Mouse (Mus musculus) ovary, postnatal 14 days (tissue): ENCODE results near the gene Olfr1261.

Experiments
- DNase-seq: peaks from one replicate; pipeline ENCODE4 v3.0.0; 2022; ENCODE audit warnings: low spot score

Olfr1261 gene

GRCm38 (mm10) chr2:89990921-89991320 is at the start of gene Olfr1261:
Gene Olfr1261 (plus strand): TSS chr2:89991221.
- no peak for DNase-seq

- no peak for DNase-seq
Measured at GRCm38 (mm10) chr2:89948564-89948963, 42.5 kb upstream of the Olfr1261 start, which contains the start of gene Olfr1259. Gene Olfr1259 (minus strand): TSS chr2:89948664.

GRCm38 (mm10) chr2:89974184-89974583 is 16.8 kb upstream of the Olfr1261 start, which contains the start of gene Olfr1260:
Gene Olfr1260 (plus strand): TSS chr2:89974340.
- no peak for DNase-seq

- DNase-seq = no peak
Measured at GRCm38 (mm10) chr2:89977709-89978108, 13.3 kb upstream of the Olfr1261 start.

GRCm38 (mm10) chr2:89999845-90000244 is 8.8 kb downstream of the Olfr1261 start, which contains the start of gene Olfr1262:
Gene Olfr1262 (plus strand): TSS chr2:90000145.
- DNase-seq = no peak

GRCm38 (mm10) chr2:90011831-90012230 is 20.8 kb downstream of the Olfr1261 start, which contains the start of gene Olfr1263:
Gene Olfr1263 (plus strand): TSS chr2:90012131.
- DNase-seq = no peak

GRCm38 (mm10) chr2:90025477-90025876 is 34.5 kb downstream of the Olfr1261 start, which contains the start of gene Olfr1264:
Gene Olfr1264 (minus strand): TSS chr2:90025577.
- no peak for DNase-seq

- DNase-seq = no peak
Measured at GRCm38 (mm10) chr2:90035037-90035436, 44.0 kb downstream of the Olfr1261 start, which contains the start of gene Olfr1265. Gene Olfr1265 (plus strand): TSS chr2:90035337.
